Mouse (Mus musculus) R1 (cell line): ENCODE results near the gene Taf8.

Experiments used
- DNase-seq: peaks from one replicate; pipeline ENCODE4 v3.0.0-alpha.2; 2018; ENCODE audit warnings: low read depth, low spot score

The Taf8 gene

GRCm38 (mm10) chr17:47501946-47502706 is at the start of gene Taf8:
Gene Taf8 (minus strand): TSS chr17:47502292.
- DNase-seq: peak; percentile 99

- peak; percentile 55 for DNase-seq
These were observed 49.0 kb upstream of the Taf8 start for GRCm38 (mm10) chr17:47551049-47551448.

GRCm38 (mm10) chr17:47545861-47546331 is 43.8 kb upstream of the Taf8 start:
- no peak for DNase-seq

- DNase-seq: no peak
These were observed 43.1 kb upstream of the Taf8 start for GRCm38 (mm10) chr17:47545154-47545553.

GRCm38 (mm10) chr17:47543051-47543650 is 41.1 kb upstream of the Taf8 start:
- DNase-seq: no peak

GRCm38 (mm10) chr17:47542061-47542460 is 40.0 kb upstream of the Taf8 start:
- DNase-seq: peak; percentile 89

GRCm38 (mm10) chr17:47539128-47539527 is 37.0 kb upstream of the Taf8 start:
- no peak for DNase-seq

GRCm38 (mm10) chr17:47538049-47538448 is 36.0 kb upstream of the Taf8 start:
- DNase-seq: no peak

GRCm38 (mm10) chr17:47535812-47536236 is 33.7 kb upstream of the Taf8 start:
- DNase-seq: no peak

- DNase-seq: no peak
These were observed 31.6 kb upstream of the Taf8 start for GRCm38 (mm10) chr17:47533691-47534090.

- no peak for DNase-seq
These were observed 30.3 kb upstream of the Taf8 start for GRCm38 (mm10) chr17:47532364-47532763.

GRCm38 (mm10) chr17:47531387-47531818 is 29.3 kb upstream of the Taf8 start:
- DNase-seq: peak; percentile 78

GRCm38 (mm10) chr17:47529595-47529994 is 27.5 kb upstream of the Taf8 start:
- DNase-seq: no peak

- DNase-seq: peak; percentile 62
These were observed 26.8 kb upstream of the Taf8 start for GRCm38 (mm10) chr17:47528919-47529318.

- DNase-seq: no peak
These were observed 25.6 kb upstream of the Taf8 start for GRCm38 (mm10) chr17:47527581-47528300.

- no peak for DNase-seq
These were observed 24.9 kb upstream of the Taf8 start for GRCm38 (mm10) chr17:47526856-47527520.

- no peak for DNase-seq
These were observed 22.9 kb upstream of the Taf8 start for GRCm38 (mm10) chr17:47524991-47525390.

GRCm38 (mm10) chr17:47524055-47524454 is 22.0 kb upstream of the Taf8 start:
- DNase-seq: no peak

- no peak for DNase-seq
These were observed 21.2 kb upstream of the Taf8 start for GRCm38 (mm10) chr17:47523211-47523682.

- no peak for DNase-seq
These were observed 20.4 kb upstream of the Taf8 start for GRCm38 (mm10) chr17:47522536-47522935.

GRCm38 (mm10) chr17:47521551-47522258 is 19.6 kb upstream of the Taf8 start:
- DNase-seq: peak; percentile 99
